Mouse (Mus musculus): ENCODE data around the gene Tcl1b3.
"Not testable (repeated sequence)": the region's sequence is repeated elsewhere in the genome, so short reads cannot be mapped to it uniquely, and the experiment has no call there.

The Tcl1b3 gene

GRCm38 (mm10) chr12:105190743-105191142, at the start of gene Tcl1b3:
TSS of gene Tcl1b3 (plus strand) at chr12:105191043.
- not testable (repeated sequence) for DNase-seq (ENCODE audit: low spot score in 2 of 2)

- DNase-seq (ENCODE audit: low spot score in 2 of 2), result no peak
Observed at GRCm38 (mm10) chr12:105143096-105143495, 47.7 kb upstream of the Tcl1b3 start.

- not testable (repeated sequence) for DNase-seq (ENCODE audit: low spot score in 2 of 2)
Observed at GRCm38 (mm10) chr12:105144928-105145327, 45.9 kb upstream of the Tcl1b3 start.

DNA sequence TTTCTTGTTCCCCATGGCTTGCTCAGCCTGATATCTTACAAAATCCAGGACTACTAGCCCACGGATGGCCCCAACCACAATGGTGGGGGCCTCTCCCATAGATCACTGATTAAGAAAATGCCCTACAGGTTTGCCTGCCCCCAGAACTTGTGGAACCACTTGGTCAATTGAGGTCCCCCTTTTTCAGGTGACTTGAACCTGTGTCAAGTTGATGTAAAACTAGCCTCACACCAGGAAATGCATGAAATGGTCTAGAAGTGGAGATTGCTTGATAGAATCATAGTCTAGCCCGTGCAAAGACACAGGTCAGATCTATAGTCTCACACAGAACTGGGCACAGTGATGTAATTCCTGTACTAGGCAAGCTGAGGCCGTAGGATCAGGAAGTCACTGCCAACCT, 45.1 kb upstream of the Tcl1b3 start, which contains the start of gene Tcl1b2:
TSS of gene Tcl1b2 (plus strand) at position 301 of the 400 bp plus-strand sequence.
- DNase-seq (ENCODE audit: low spot score in 2 of 2), result no peak

DNA sequence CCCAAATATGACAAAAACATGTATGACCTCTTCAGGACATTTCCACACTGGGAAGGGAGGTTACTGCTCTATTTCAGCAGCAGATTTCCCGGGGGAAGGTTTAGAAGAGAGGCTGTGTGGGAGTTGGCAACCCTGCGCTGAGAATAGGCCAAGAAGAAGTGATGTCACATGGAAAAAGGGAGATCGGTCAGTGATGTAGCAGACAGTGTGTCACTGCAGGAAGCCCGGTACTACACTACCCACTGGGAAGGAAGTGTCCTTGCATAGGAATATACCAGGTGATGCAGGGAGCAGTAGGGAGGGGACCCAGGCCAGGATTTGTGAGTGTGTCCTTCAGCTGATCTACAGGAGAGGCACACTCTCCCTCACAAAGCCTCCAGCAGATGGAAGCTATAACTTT, 35.6 kb upstream of the Tcl1b3 start:
- DNase-seq (ENCODE audit: low spot score in 2 of 2), result not testable (repeated sequence)

GRCm38 (mm10) chr12:105158842-105159241, 32.0 kb upstream of the Tcl1b3 start:
- no peak for DNase-seq (ENCODE audit: low spot score in 2 of 2)

- no peak for DNase-seq (ENCODE audit: low spot score in 2 of 2)
Observed at GRCm38 (mm10) chr12:105159390-105159789, 31.5 kb upstream of the Tcl1b3 start, which contains the start of gene Tcl1b1. TSS of gene Tcl1b1 (plus strand) at chr12:105159690.

DNA sequence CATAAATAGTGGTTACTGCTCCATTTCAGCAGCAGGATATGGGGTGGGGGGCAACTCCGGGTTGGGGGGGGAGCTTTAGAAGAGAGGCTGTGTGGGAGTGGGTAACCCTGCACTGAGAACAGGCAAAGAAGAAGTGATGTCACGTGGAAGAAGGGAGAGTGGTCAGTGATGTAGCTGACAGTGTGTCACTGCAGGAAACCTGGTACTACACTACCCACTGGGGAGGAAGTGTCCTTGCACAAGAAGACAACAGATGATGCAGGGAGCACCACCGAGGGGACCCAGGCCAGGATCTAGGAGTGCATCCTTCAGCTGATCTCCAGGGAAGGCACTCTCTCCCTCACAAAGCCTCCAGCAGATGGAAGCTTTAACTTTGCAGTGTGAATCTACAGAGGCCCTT, 24.1 kb upstream of the Tcl1b3 start:
- no peak for DNase-seq (ENCODE audit: low spot score in 2 of 2)

- no peak for DNase-seq (ENCODE audit: low spot score in 2 of 2)
Observed at GRCm38 (mm10) chr12:105173366-105173765, 17.5 kb upstream of the Tcl1b3 start.

- DNase-seq (ENCODE audit: low spot score in 2 of 2), result peak in 1 of 2 experiments; percentile 33
Observed at GRCm38 (mm10) chr12:105174318-105174717, 16.5 kb upstream of the Tcl1b3 start.

GRCm38 (mm10) chr12:105176044-105176443, 14.8 kb upstream of the Tcl1b3 start, which contains the start of gene Tcl1b5:
TSS of gene Tcl1b5 (plus strand) at chr12:105176344.
- DNase-seq (ENCODE audit: low spot score in 2 of 2), result not testable (repeated sequence)

DNA sequence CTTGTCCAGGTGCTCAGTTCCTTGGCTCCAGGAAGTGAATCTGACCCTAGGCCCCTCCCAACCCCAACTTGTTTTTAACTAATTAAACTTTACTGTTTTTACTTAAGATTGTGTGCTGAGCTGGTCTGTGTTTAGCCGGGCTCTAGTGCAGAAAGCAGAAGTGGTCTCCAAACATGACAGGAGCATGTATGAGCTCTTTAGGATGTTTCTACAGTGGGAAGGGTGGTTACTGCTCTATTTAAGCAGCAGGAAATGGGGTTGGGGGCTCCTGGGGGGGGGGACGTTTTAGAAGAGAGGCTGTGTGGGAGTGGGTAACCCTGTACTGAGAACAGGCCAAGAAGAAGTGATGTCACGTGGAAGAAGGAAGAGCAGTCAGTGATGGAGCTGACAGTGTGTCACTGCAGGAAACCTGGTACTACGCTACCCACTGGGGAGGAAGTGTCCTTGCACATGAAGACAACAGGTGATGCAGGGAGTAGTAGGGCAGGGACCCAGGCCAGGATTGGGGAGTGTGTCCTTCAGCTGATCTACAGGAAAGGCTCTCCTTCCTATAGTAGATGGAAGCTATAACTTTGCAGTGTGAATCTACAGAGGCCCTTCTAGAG, 9.7 kb upstream of the Tcl1b3 start:
- not testable (repeated sequence) for DNase-seq (ENCODE audit: low spot score in 2 of 2)

- DNase-seq (ENCODE audit: low spot score in 2 of 2), result not testable (repeated sequence)
Observed at GRCm38 (mm10) chr12:105188980-105189379, 1.9 kb upstream of the Tcl1b3 start.

- DNase-seq (ENCODE audit: low spot score in 2 of 2), result not testable (repeated sequence)
Observed at GRCm38 (mm10) chr12:105199684-105200497, 9.0 kb downstream of the Tcl1b3 start.

- DNase-seq (ENCODE audit: low spot score in 2 of 2), result not testable (repeated sequence)
Observed at GRCm38 (mm10) chr12:105201657-105202056, 10.8 kb downstream of the Tcl1b3 start, which contains the start of gene Tcl1b4. TSS of gene Tcl1b4 (plus strand) at chr12:105201957.

DNA sequence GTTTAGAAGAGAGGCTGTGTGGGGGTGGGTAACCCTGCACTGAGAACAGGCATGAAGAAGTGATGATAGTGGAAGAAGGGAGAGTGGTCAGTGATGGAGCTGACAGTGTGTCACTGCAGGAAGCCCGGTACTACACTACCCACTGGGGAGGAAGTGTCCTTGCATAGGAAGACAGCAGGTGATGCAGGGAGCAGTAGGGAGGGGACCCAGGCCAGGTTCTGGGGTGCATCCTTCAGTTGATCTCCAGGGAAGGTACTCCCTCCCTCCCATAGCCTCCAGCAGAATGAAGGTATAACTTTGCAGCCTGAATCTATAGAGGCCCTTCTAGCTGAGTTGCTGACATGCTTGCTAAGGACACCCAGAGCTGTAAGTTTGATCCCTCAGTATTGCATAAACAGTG, 16.2 kb downstream of the Tcl1b3 start:
- DNase-seq (ENCODE audit: low spot score in 2 of 2), result no peak

GRCm38 (mm10) chr12:105208441-105208840, 17.6 kb downstream of the Tcl1b3 start:
- no peak for DNase-seq (ENCODE audit: low spot score in 2 of 2)

DNA sequence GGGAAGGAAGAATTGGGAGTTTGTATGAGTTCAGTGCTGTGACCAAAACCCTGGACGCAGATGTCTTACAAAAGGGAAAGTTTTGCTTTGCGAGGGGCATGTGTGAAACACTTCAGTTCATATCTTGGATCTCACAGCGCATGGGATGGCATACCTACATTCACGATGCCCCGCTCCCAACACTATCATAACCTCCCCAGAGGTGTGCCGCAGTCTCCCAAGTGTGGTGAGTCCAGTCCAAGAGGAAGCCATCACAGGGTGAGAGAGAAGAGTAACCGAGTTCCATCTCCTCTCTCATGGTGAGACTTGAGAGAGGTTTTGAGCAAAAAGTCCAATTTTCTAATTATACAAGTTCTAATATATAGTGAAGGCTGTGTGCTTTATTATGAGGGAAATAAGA, 18.4 kb downstream of the Tcl1b3 start:
- no peak for DNase-seq (ENCODE audit: low spot score in 2 of 2)

DNA sequence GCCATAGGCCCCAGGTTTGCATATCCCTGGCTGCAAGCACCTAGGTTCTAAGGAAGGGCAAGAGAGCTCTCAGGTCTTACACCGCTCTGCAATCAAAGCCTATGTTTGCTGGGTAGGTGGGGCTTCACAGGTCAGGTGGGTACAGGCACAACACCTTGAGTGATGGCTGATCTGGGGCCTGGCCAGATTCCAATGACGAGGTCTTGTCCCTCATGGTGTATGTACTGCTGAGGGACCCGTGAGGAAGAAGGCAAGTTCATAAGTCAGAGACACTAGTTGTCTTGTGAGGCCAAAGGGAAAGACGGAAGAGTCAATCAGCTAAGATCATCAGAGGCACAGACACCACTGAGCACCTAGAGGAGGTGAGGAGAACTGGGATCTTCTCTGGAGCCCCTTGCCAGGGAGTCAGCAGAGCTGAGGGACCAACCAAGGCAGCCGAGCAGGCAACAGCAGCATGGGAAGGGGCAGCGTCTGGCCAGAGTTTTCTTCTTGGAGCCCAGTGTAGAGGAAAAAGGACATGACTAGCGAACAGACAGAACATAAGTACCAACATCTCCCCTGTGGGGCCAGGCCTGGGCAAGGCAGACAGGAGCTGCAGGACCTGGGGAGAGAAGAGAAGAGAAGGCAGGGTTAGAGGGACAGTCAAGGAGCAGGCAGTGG, 26.4 kb downstream of the Tcl1b3 start:
- no peak for DNase-seq (ENCODE audit: low spot score in 2 of 2)

- DNase-seq (ENCODE audit: low spot score in 2 of 2), result no peak
Observed at GRCm38 (mm10) chr12:105222601-105223319, 31.9 kb downstream of the Tcl1b3 start, which contains the start of gene Tcl1. TSS of gene Tcl1 (minus strand) at chr12:105222793.

DNA sequence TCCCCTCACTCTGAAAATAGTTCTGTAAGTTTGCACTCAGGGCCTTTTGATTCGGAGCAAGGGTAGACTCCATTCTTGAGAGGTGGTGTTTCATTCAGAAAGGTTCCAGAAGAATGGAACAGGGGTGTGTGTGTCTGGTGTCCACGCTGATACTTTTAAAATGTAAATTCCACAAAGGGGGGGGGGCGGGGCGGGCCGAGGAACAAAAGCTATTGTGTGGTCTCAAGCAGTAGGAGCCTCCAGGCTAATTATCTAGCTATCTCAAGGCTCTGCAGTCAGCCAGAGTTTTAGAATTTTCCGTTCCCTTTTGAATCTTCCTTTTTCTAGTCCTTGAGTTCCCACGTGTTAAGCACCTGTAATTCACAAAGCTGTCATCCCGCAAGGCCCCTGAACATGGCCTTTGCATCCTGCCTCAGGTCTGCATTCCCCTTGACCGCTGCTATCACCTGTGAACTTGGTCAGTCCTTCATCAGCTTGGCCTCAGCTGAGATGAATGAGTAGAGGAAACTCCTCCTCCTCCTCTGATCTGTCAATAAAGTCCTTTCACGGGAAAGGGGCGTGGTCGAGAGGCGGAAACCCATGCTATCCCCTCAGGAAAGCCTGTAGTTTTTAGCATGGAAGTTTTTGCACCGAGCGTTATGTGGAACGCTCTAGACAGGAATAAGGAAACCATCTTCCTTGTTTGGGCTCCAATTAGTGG, 33.9 kb downstream of the Tcl1b3 start:
- no peak for DNase-seq (ENCODE audit: low spot score in 2 of 2)

Data from frontal cortex, postnatal 10 days (tissue).